Comparison of ENCODE assay signal across 8 mouse cellular contexts in genomic region chr13:58275599-58275998, GRCm38 (mm10). TPM values are rescaled to one million over a fixed set of nuclear protein-coding genes. Genes with fewer than 3 reads are reported as not detected.
A peak's percentile ranks its signal among the peaks of the same experiment; 100 is the strongest.
DNase-seq lines count a peak whose midpoint lies in the region; ATAC-seq and TF ChIP-seq lines count a peak whose summit lies in the region.

Gkap1 (minus strand) TSS chr13:58275699.

- H3K4me2 ChIP-seq in limb, embryonic 15.5 days: peak within 1 kb of the TSS; percentile 79

- H3K36me3 ChIP-seq in spleen, adult 2 months (ENCODE audit: control insufficient read depth, insufficient read depth, low read length): no peaks in the 10 kb centered on the region
- H3K36me3 ChIP-seq in limb, embryonic 15.5 days: no peaks in the 10 kb centered on the region

- no peak for ATAC-seq in limb, embryonic 15.5 days (ENCODE audit: insufficient number of reproducible peaks, low FRiP score, low TSS enrichment, low read depth)

- no peaks in the 10 kb centered on the region for H3K9me3 ChIP-seq in limb, embryonic 15.5 days

- H3K4me3 ChIP-seq in spleen, adult 2 months (ENCODE audit: extremely low read depth, insufficient read depth, insufficient read length): peak within 1 kb of the TSS; percentile 69; the same call in 1 of the 2 replicates
- H3K4me3 ChIP-seq in embryonic fibroblast, embryonic 13.5 days (ENCODE audit: insufficient read depth, low read length): peak within 1 kb of the TSS; percentile 61
- peak within 1 kb of the TSS; percentile 88 for H3K4me3 ChIP-seq in limb, embryonic 15.5 days

- no peak within 1 kb of the TSS for H3K27ac ChIP-seq in spleen, adult 2 months (ENCODE audit: insufficient read depth, low read length)
- H3K27ac ChIP-seq in embryonic fibroblast, embryonic 13.5 days (ENCODE audit: insufficient read depth, low read length): peak within 1 kb of the TSS; percentile 2; the same call in 1 of the 2 replicates
- peak within 1 kb of the TSS; percentile 85 for H3K27ac ChIP-seq in limb, embryonic 15.5 days

- no peaks in the 10 kb centered on the region; the same call in none of the 2 replicates for H3K4me1 ChIP-seq in spleen, adult 2 months (ENCODE audit: control insufficient read depth, insufficient read depth, insufficient read length)
- no peaks in the 10 kb centered on the region; the same call in 1 of the 2 replicates for H3K4me1 ChIP-seq in embryonic fibroblast, embryonic 13.5 days (ENCODE audit: control insufficient read depth, insufficient read depth, low read length)
- H3K4me1 ChIP-seq in limb, embryonic 15.5 days: peaks cover 12% of the 10 kb centered on the region

- 84% methylated on average over 8 of the region's 8 CpGs for WGBS in spleen, adult 2 months
- 74% methylated on average over 8 of the region's 8 CpGs for WGBS in limb, embryonic 15.5 days

- DNase-seq in spleen, adult 2 months (ENCODE audit: low read depth in 1 of 2, low spot score in 2 of 2): no peak
- no peak for DNase-seq in spleen, postnatal 14 days (ENCODE audit: low spot score in 2 of 2)
- no peak for DNase-seq in heart, postnatal 36 days
- no peak for DNase-seq in embryo, embryonic 10.5 days (ENCODE audit: low spot score)
- no peak for DNase-seq in ovary, postnatal 36 days (ENCODE audit: low spot score)
- DNase-seq in right cerebral cortex, adult 2 months (ENCODE audit: low spot score in 2 of 2): no peak

- TF ChIP-seq POLR2A in spleen, adult 2 months (IDR thresholded peaks at IDR 0.05; ENCODE audit: low read depth, low read length): no peak
- TF ChIP-seq POLR2A in embryonic fibroblast, embryonic 13.5 days (IDR thresholded peaks at IDR 0.05; ENCODE audit: low read depth, low read length): no peak

- H3K9ac ChIP-seq in limb, embryonic 15.5 days: peak within 1 kb of the TSS; percentile 75

- no peak for TF ChIP-seq CTCF in spleen, adult 2 months (IDR thresholded peaks at IDR 0.05; ENCODE audit: extremely low read depth, insufficient read depth, insufficient read length, insufficient replicate concordance)
- TF ChIP-seq CTCF in embryonic fibroblast, embryonic 13.5 days (IDR thresholded peaks at IDR 0.05; ENCODE audit: borderline replicate concordance, insufficient read depth, low read length): no peak

- H3K27me3 ChIP-seq in spleen, adult 2 months (ENCODE audit: control insufficient read depth, insufficient read depth, low read length): peaks cover 19% of the 10 kb centered on the region
- no peaks in the 10 kb centered on the region for H3K27me3 ChIP-seq in limb, embryonic 15.5 days

- intact Hi-C loops in heart, postnatal 36 days (cut with DNase I): no loop called here

RNA-seq across cellular contexts. Expression of gene Gkap1, which starts in this region (rescaled TPM):
- polyA plus RNA-seq in spleen, adult 2 months (2012; rRNA removed): 1.5 and 2.2 TPM in 2 replicates
- 23.8 and 33.9 TPM in 2 replicates for polyA plus RNA-seq in embryonic fibroblast, embryonic 13.5 days (2011; ENCODE audit: insufficient read length, low read depth, missing spikeins)
- total RNA-seq in heart, postnatal 36 days (2021): 10 to 100 TPM; 21.7 to 23.5 TPM
- polyA plus RNA-seq in limb, embryonic 15.5 days (2015; fragmentation: Nextera tagmentation; extraction: Ambion mirVana): 23.8 and 26.4 TPM in 2 replicates
